Comparison of ENCODE assay signal across 1 mouse cellular context in genomic region chr7:128166391-128166790, GRCm38 (mm10).
TF ChIP-seq lines count a peak whose summit lies in the region.

No protein-coding gene starts in this region.

TF ChIP-seq in CH12.LX, 34 proteins besides CTCF, POLR2A, EP300 and RAD21 (continued from another document):
- no peak for TF ChIP-seq CHD1 (IDR thresholded peaks at IDR 0.05; ENCODE audit: low read depth, low read length)
- no peak for TF ChIP-seq RCOR1 (conservative IDR thresholded peaks at IDR 0.05; ENCODE audit: low read depth, low read length)
- TF ChIP-seq JUN (IDR thresholded peaks at IDR 0.05; ENCODE audit: insufficient read depth, low read depth, low read length) = peak; percentile 50; the same call in 1 of the 2 replicates
- no peak for TF ChIP-seq SIN3A (IDR thresholded peaks at IDR 0.05; ENCODE audit: low read length)
- peak; percentile 59; the same call in 1 of the 2 replicates for TF ChIP-seq CHD2 (IDR thresholded peaks at IDR 0.05; ENCODE audit: low read length)
- no peak for TF ChIP-seq MEF2A (IDR thresholded peaks at IDR 0.05; ENCODE audit: borderline replicate concordance, low read depth, low read length)
- no peak for TF ChIP-seq KAT2A (IDR thresholded peaks at IDR 0.05; ENCODE audit: insufficient replicate concordance, low read length)
- TF ChIP-seq TBP (conservative IDR thresholded peaks at IDR 0.05; ENCODE audit: low read depth, low read length) = no peak
- TF ChIP-seq JUND (conservative IDR thresholded peaks at IDR 0.05; ENCODE audit: low read depth, low read length) = peak; percentile 62; the same call in 1 of the 2 replicates
- TF ChIP-seq POLR2AphosphoS2 (IDR thresholded peaks at IDR 0.05; ENCODE audit: low read depth, low read length) = no peak
TF ChIP-seq in CH12.LX: peak in this region for 6.
